Mouse (Mus musculus): ENCODE results near the gene Il2rb. TPM values are rescaled to one million over a fixed set of nuclear protein-coding genes. Genes with fewer than 3 reads are reported as not detected.

The Il2rb gene
- polyA plus RNA-seq, 1 experiment from 2014 or later: 0.41 TPM

Other genes with a start within 250 kb of the Il2rb start
- 0.19 and 0.42 TPM in 2 replicates for gene Csf2rb2, start 189.6 kb downstream of the Il2rb start, polyA plus RNA-seq (2014; fragmentation: Nextera tagmentation; extraction: Ambion mirVana)
- gene Csf2rb, start 169.5 kb downstream of the Il2rb start, polyA plus RNA-seq (2014; fragmentation: Nextera tagmentation; extraction: Ambion mirVana): 1.6 and 2.3 TPM in 2 replicates
- not detected in 2 replicates for gene Tex33, start 99.4 kb downstream of the Il2rb start, polyA plus RNA-seq (2014; fragmentation: Nextera tagmentation; extraction: Ambion mirVana)
- 38.6 and 44.6 TPM in 2 replicates for gene Tst, start 89.4 kb downstream of the Il2rb start, polyA plus RNA-seq (2014; fragmentation: Nextera tagmentation; extraction: Ambion mirVana)
- gene Mpst, start 88.9 kb downstream of the Il2rb start, polyA plus RNA-seq (2014; fragmentation: Nextera tagmentation; extraction: Ambion mirVana): 3.2 and 4.4 TPM in 2 replicates
- gene Kctd17, start 66.7 kb downstream of the Il2rb start, polyA plus RNA-seq (2014; fragmentation: Nextera tagmentation; extraction: Ambion mirVana): 38.9 and 39.4 TPM in 2 replicates
- gene Tmprss6, start 26.6 kb downstream of the Il2rb start, polyA plus RNA-seq (2014; fragmentation: Nextera tagmentation; extraction: Ambion mirVana): 0.50 and 0.52 TPM in 2 replicates
- 38.8 and 42.0 TPM in 2 replicates for gene C1qtnf6, start 36.1 kb upstream of the Il2rb start, polyA plus RNA-seq (2014; fragmentation: Nextera tagmentation; extraction: Ambion mirVana)
- 0.12 TPM in 1 of 2 replicates, not detected in the other for gene Sstr3, start 49.4 kb upstream of the Il2rb start, polyA plus RNA-seq (2014; fragmentation: Nextera tagmentation; extraction: Ambion mirVana)
- 9.4 and 15.9 TPM in 2 replicates for gene Rac2, start 77.5 kb upstream of the Il2rb start, polyA plus RNA-seq (2014; fragmentation: Nextera tagmentation; extraction: Ambion mirVana)
- gene Cyth4, start 101.8 kb upstream of the Il2rb start, polyA plus RNA-seq (2014; fragmentation: Nextera tagmentation; extraction: Ambion mirVana): 4.0 and 5.9 TPM in 2 replicates
- 0.10 TPM in 1 of 2 replicates, not detected in the other for gene Elfn2, start 223.5 kb upstream of the Il2rb start, polyA plus RNA-seq (2014; fragmentation: Nextera tagmentation; extraction: Ambion mirVana)

All from stomach, embryonic 14.5 days (tissue).